Mouse (Mus musculus) heart, adult 9 months (tissue): Measurements from ENCODE around the gene Egfr.

ENCODE experiments used
- DNase-seq, 2 experiments: peaks; one replicate each; pipeline ENCODE4 v3.0.0; 2022; ENCODE audit warnings: low spot score in 2 of 2

The Egfr gene

GRCm38 (mm10) chr11:16752007-16752348 lies at the start of gene Egfr:
Gene Egfr, plus strand, starts transcription at chr11:16752203.
- DNase-seq = peak; percentile 77

DNA sequence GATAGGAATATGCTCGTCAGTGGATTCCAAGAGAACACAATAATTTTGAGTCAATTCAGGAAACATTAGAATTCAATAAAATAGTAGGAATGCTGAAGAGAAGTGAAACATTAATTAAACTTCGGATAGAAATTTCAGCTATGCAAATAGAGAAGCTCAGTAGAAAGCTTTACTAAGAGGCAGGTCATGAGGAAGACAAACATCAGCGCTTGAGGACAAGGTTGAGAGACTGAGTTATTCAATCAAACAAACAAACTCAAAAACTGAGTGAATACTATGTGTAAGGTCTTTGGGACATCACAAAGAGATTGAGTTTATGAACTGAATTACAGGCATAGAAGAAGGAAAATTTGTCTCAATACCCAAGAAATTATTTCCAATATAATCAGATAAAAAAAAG lies 48.8 kb upstream of the Egfr start:
- DNase-seq = no peak

DNA sequence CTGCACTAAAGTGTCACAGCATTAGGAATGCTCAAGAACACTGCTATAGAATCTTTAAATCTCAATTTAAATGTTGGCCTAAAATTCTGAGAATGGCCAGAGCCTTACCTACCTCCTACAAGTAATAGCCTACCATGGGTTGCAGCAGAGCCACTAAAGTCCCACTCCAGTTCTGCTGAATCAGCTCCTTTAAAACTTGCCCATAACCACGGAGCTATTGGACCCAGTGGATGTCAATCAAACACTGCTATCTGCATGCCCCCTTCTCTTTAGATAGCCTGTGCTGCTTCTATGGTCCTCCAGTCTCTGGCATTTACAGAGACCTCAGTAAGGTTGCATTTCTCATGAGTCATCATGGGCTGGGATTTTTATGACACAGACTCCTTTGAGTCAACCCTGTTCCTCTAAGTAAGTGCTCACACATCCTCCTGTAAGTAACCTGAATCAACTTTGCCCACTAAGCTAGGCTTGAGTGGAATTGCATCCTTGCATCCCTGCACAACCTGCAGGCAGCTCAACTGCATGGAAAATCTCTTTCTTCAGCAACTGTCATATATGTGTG lies 16.8 kb upstream of the Egfr start:
- DNase-seq = no peak

DNA sequence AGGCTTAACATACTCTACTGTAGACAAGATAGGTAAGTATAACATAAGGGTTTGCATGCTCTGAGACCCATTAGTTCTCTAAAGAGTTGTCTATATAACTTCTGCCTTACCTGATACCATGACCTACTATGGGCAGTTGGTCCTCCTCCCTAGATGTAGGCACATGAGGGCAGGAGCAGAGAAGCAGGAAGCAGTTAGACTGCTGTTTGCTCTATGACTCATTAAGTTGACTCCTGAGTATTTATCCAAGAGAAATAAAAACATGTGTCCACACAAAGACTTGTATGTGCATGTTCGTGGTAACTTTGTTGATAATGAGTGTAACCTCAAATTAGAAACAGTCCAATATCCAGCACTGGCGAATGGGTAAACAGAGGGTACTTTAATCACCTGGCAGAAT lies 14.7 kb upstream of the Egfr start:
- DNase-seq = no peak

DNA sequence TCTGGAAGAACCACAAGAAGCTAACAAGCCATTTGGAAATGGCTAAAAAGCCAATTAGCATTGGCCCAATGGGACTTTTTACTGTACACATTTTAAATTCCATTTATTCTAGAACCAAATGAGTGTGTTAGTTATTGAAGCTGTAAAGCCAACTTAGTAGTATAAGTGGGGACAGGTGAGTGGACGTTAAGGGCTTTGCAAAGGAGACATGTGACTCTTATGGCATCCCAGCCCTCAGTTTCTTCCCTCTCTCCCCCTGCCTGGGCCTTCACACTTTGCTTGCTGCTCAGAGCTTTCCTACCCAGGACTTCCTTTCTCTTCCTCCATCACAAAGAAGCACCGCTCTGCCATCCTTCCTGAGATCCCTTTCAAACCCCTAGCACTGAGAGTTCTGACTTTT lies 13.3 kb upstream of the Egfr start:
- DNase-seq = no peak

DNA sequence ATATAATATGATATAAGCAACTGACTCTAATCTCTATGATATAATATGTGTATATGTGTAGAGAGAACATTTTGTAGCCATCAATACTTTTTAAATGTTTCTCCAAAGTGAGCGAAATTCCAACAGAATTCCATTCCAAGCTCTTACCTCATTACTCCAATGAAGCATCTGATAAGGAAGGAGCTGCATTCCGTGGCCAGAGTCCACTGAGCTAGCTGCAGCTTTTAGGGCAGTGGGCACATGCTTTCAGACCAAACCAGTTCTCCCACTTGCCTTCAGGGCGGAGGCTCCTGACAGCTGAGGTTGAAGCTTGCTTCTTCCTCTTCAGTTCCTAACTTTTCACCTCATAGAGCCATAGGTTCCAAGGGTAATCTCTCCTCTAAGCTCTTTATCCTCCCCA lies 12.8 kb upstream of the Egfr start:
- no peak for DNase-seq

- DNase-seq = no peak
Measured at GRCm38 (mm10) chr11:16740691-16741611, 11.1 kb upstream of the Egfr start.

GRCm38 (mm10) chr11:16742251-16742650 lies 9.8 kb upstream of the Egfr start:
- DNase-seq = no peak

DNA sequence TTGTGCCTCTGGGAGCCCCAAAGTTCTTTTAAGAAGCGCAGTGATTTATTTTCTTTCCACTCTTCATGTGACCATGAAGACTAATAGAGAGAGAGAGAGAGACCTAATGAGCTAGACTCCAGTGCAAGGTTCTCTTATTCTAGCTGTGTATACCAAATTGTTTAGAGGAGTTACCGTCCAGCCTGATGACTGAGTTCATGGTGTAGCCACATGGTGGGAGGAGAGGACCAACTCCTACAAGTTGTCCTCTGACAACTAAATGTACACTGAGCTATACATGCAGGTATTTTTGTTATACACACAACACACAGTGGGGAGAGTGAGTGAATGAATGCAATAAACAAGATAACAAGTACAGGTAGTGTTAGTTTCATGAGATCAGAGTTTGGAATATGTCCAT lies 9.2 kb upstream of the Egfr start:
- no peak for DNase-seq

DNA sequence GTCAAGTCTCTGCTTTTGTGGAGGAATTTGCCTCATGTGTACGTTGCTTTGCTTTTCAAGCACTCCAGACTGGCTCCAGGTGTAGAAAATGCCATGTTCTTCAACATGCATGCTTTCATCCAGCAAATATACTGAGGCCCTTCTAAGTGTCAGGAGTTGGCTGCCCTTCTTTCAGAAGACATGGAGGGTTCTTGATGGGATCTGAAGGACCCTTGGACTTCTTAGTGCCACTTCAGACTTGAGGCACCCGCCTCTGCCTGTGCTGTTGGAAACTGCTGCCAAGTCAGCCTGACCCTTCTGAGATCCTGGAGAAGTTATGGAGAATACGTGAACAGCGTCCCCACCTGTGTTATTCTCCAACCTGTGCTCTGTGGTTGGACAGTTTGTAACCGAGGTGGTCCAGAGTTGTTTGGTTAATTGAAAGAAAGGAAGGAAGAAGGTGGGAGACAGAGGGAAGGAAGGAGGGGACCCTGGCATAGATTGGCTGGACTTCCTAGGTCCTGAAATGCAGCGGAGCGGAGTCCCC lies 483 bp upstream of the Egfr start:
- DNase-seq = no peak

GRCm38 (mm10) chr11:16752349-16753153 lies 548 bp downstream of the Egfr start:
- DNase-seq = peak; percentile 11 to 14

DNA sequence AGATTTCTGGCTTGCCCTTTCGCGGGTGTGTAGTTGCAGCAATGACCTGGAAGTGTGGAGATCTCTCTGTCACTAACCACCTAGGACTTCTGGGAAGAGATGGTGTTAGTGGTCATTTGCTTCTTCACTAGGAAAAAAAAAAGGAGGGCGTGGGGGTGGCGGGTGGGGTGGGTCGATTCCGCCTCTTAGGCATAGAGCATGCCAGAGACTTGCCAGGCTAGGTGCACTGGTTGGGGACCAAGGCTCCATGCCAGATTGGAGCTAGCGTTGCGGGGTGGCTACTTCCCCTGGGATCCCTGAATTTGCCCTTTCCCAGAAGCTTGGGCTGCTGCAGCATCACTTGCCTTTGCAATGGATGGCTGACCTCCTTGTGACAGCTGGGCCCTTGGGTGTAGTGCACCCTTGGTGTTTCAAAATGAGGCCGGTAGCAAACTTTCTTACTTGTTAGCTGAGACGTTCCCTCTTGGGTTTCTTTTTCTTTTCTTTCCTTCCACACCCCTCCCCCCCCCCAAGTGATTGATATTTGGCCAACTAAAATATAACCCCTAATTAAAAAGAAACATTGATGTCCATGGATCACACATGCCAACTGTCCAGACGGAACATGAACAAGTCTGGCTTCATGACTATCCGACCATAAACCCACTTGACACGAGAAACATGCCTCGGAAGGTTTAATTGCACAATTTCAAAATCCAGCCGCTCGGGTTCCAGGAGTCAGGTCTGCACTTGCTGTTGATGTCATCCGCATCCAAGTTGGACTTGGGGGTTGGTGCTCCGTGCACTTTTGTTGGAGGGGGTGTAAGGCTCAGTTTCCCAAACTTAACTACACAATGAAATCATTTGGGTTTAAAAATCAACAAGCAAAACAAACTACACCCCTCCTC lies 1.4 kb downstream of the Egfr start:
- DNase-seq = peak; percentile 15 to 19

GRCm38 (mm10) chr11:16759930-16760329 lies 7.9 kb downstream of the Egfr start:
- no peak for DNase-seq

- DNase-seq = no peak
Measured at GRCm38 (mm10) chr11:16761184-16761583, 9.2 kb downstream of the Egfr start.

GRCm38 (mm10) chr11:16766038-16766815 lies 14.2 kb downstream of the Egfr start:
- no peak for DNase-seq

- DNase-seq = no peak
Measured at GRCm38 (mm10) chr11:16767984-16768383, 16.0 kb downstream of the Egfr start.

DNA sequence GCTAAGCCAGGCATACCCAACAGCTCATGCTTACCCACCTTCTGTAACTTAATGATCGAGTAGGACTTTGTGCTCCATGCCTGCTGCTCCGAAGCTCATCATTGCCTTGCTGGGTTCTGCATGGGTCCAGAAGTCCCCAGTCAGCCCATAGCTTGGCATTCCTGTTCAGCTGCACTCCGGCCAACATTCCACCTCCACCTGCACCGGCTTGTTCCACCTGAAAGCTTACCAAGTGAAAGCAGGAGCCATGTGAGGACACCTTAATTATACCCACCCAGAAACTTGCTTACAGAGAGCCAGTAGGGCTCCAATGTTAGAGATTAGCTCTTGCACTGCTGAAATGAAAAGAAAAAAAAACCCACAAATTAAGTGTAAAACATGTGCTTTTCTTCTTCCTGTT lies 17.3 kb downstream of the Egfr start:
- DNase-seq = no peak

GRCm38 (mm10) chr11:16769709-16770303 lies 17.8 kb downstream of the Egfr start:
- no peak for DNase-seq

- peak; percentile 23 to 40 for DNase-seq
Measured at GRCm38 (mm10) chr11:16770966-16771365, 19.0 kb downstream of the Egfr start.

DNA sequence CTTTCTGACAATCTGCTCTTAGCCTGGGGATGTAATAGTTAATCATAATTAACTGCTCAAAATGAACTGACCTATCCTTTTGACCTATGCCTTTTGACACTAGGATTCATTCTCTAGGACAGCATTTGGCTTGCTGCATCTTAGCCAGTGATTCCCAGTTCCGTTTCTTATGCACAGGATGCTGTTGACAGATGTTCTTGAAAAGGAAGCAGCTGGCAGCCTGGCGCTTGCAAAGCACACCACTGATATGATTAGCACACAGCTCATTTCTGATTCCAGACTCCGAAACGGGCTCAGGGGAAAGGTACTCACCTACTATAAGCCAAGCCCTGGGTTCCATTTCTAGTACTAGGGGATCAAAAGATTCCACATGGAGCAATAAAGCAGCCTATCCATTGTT lies 20.7 kb downstream of the Egfr start:
- DNase-seq = peak; percentile 50 to 54
